Mouse (Mus musculus) MEL (cell line): ENCODE measurements around the gene Mylk3.

Experiments used
- CHD2 ChIP-seq: IDR thresholded peaks from 2 replicates; pipeline ENCODE4 v1.6.1; 2011; ENCODE audit warnings: low read length, improper control_type of control experiment
- CTCF ChIP-seq, 3 experiments: IDR thresholded peaks in 2 of 3; conservative IDR thresholded peaks in 1 of 3; 2 replicates each; pipeline ENCODE4 v1.5.1; 2011 to 2012; ENCODE audit warnings: low read length in 3 of 3, low read depth in 2 of 3, mild to moderate bottlenecking in 2 of 3, improper control_type of control experiment in 1 of 3, inconsistent platforms in 1 of 3, mixed read lengths in 1 of 3, moderate library complexity in 1 of 3; ENCODE audit not compliant: control insufficient read depth in 1 of 3, insufficient read depth in 1 of 3, poor library complexity in 1 of 3, severe bottlenecking in 1 of 3
- ELF1 ChIP-seq: IDR thresholded peaks from 2 replicates; pipeline ENCODE4 v1.6.1; 2014; ENCODE audit warnings: low read depth, mild to moderate bottlenecking, inconsistent platforms, low read length, improper control_type of control experiment, moderate library complexity
- GABPA ChIP-seq: IDR thresholded peaks from 2 replicates; pipeline ENCODE4 v1.6.1; 2012; ENCODE audit warnings: low read depth, mild to moderate bottlenecking, inconsistent platforms, low read length, improper control_type of control experiment, moderate library complexity
- MEF2A ChIP-seq: IDR thresholded peaks from 2 replicates; pipeline ENCODE4 v1.6.1; 2014; ENCODE audit warnings: low read depth, mild to moderate bottlenecking, inconsistent platforms, low read length, improper control_type of control experiment; ENCODE audit not compliant: poor library complexity, insufficient replicate concordance, severe bottlenecking; ENCODE audit errors: extremely low read depth
- NELFE ChIP-seq: IDR thresholded peaks from 2 replicates; pipeline ENCODE4 v1.6.1; 2011; ENCODE audit warnings: low read depth, low read length, improper control_type of control experiment
- POLR2A ChIP-seq, 2 experiments: IDR thresholded peaks; 2 replicates each; pipeline ENCODE4 v1.6.1; 2011 to 2012; ENCODE audit warnings: low read length in 2 of 2, mild to moderate bottlenecking in 2 of 2, control low read depth in 1 of 2, improper control_type of control experiment in 1 of 2, low read depth in 1 of 2, moderate library complexity in 1 of 2; ENCODE audit not compliant: control insufficient read depth in 1 of 2, insufficient read depth in 1 of 2, poor library complexity in 1 of 2
- POLR2AphosphoS5 ChIP-seq: IDR thresholded peaks from 2 replicates; pipeline ENCODE4 v1.6.1; 2012; ENCODE audit warnings: low read depth, borderline replicate concordance, mild to moderate bottlenecking, inconsistent platforms, low read length, moderate library complexity, mixed read lengths
- RAD21 ChIP-seq: IDR thresholded peaks from 2 replicates; pipeline ENCODE4 v1.6.1; 2011; ENCODE audit warnings: mild to moderate bottlenecking, low read depth, low read length, improper control_type of control experiment
- TBP ChIP-seq: IDR thresholded peaks from 2 replicates; pipeline ENCODE4 v1.8.0; 2011; ENCODE audit warnings: low read depth, low read length, improper control_type of control experiment
- TCF12 ChIP-seq: IDR thresholded peaks from 2 replicates; pipeline ENCODE4 v1.6.1; 2014; ENCODE audit warnings: low read depth, mild to moderate bottlenecking, inconsistent platforms, low read length, improper control_type of control experiment, moderate library complexity
- USF1 ChIP-seq: IDR thresholded peaks from 2 replicates; pipeline ENCODE4 v1.6.1; 2014; ENCODE audit warnings: low read depth, mild to moderate bottlenecking, inconsistent platforms, low read length, improper control_type of control experiment, moderate library complexity

DNA sequence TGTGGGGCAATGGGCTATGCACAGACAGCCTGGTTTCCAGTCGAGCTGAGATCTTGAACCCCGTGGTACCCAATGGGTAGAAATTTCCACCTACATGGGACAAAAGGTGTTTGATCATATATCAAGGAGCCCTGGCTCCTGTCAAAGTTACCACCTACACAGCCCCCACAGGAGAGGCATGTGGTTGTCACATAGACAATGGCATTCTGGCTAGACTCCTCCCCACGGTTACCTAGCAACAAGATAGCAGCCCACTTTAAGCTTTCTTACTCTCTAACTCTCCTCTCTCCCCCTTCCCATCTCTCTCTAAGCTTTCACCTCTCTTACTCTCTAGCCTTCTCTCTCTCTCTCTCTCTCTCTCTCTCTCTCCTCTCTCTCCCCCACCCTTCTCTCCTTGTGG, 19.3 kb upstream of the Mylk3 start:
- no peak for TF ChIP-seq POLR2A (IDR thresholded peaks at IDR 0.05; ENCODE audit: control insufficient read depth in 1 of 2, insufficient read depth in 1 of 2, low read depth in 1 of 2, low read length in 2 of 2, poor library complexity in 1 of 2)
- no peak for TF ChIP-seq CTCF (IDR thresholded peaks at IDR 0.05 in 2 of 3, conservative IDR thresholded peaks at IDR 0.05 in 1 of 3; ENCODE audit: control insufficient read depth in 1 of 3, insufficient read depth in 1 of 3, low read depth in 2 of 3, low read length in 3 of 3, poor library complexity in 1 of 3, severe bottlenecking in 1 of 3)
- no peak for TF ChIP-seq MEF2A
- TF ChIP-seq RAD21: no peak
- TF ChIP-seq NELFE: no peak
- TF ChIP-seq TBP: no peak
- TF ChIP-seq POLR2AphosphoS5: no peak
- no peak for TF ChIP-seq ELF1
- TF ChIP-seq CHD2: no peak
- TF ChIP-seq GABPA: no peak
- no peak for TF ChIP-seq TCF12
- no peak for TF ChIP-seq USF1
